Mouse (Mus musculus): ENCODE data around the gene Tmem59.

DNA sequence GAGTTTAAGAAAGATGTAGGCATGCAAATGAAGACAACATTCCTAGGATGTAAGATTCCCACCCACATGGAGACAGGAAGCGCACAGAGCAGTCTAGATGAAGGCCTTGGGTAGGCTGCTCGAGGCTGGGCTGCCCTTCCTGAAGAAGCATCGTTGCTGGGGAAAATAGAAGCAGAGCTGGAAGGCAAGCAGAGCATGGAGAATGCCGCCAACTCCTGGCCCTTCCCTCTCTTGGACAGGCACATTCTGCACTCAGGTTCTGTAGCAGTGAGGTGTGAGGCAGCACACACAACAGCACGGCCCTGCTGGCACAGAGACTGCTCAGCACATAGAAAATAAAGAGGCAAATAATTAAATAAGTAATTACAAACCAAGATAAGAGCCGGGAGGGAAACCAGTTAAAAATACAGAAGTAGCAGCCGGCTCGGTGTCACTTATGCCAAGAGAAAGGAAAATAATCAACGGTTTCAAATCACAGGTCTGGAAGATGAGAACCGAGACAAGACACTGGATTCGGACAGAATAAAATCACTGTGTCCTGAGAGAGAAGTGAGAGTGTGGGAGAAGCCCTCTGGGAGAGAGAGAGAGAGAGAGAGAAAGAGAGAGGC, 18.9 kb upstream of the Tmem59 start:
- TF ChIP-seq CTCF (IDR thresholded peaks at IDR 0.05; ENCODE audit: low read depth, low read length): no peak
- TF ChIP-seq EP300 (IDR thresholded peaks at IDR 0.05; ENCODE audit: insufficient read depth, low read depth, low read length): no peak
- TF ChIP-seq POLR2A (IDR thresholded peaks at IDR 0.05; ENCODE audit: insufficient read depth, low read length): no peak
